Mouse (Mus musculus): ENCODE measurements around the gene Acvr1b. TPM values are rescaled to one million over a fixed set of nuclear protein-coding genes. Genes with fewer than 3 reads are reported as not detected.

Acvr1b gene
- polyA plus RNA-seq, 1 experiment, result 75.3 TPM

DNA sequence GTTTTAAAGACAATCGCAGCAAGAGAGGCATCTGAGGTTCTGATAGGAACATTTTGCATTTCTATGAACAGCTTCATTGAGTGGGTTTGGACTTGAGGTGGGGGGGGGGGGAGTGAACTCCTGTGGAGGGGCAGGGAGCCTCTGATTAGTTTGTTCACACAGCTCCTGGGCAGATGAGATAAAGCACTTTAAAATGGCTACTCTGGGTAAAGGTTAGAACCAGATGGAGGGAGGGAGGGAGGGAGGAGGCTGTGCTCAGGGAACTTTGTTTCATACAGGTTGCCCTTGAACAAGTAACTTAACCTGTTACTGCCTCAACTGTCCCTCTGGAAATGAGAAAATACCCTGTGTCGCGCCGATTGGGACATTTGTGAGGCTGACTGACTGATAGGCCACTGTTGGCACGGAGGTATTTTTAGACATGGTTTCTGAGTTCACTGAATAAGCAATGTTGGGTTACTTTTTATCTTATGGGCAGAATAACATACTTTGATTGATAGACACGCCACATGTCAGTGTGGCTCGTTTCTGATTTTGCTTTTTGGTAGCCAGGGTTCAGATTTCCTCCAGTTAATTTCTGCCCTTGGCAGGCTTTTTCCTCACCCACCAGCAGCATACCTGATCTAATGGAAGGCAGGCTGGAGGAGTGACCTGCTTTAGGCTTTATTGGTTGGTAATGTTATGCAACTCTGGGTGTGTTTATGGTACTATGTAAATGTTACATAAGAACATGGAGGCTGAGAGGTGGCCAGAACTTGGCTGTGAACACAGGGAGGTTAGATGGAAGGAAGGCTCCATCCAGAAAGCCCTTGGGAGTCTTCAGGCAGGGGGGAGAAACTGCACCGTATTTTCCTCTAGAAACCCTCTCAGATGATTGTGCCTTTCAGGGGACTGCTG, 3.2 kb downstream of the Acvr1b start:
- no peak for DNase-seq (ENCODE audit: low read depth)
- TF ChIP-seq CTCF (IDR thresholded peaks at IDR 0.05; ENCODE audit: borderline replicate concordance, extremely low read depth, insufficient read depth, insufficient read length) (no peak), POLR2A (IDR thresholded peaks at IDR 0.05; ENCODE audit: borderline replicate concordance, extremely low read depth, insufficient read depth, insufficient read length, poor library complexity, severe bottlenecking) (no peak)

DNA sequence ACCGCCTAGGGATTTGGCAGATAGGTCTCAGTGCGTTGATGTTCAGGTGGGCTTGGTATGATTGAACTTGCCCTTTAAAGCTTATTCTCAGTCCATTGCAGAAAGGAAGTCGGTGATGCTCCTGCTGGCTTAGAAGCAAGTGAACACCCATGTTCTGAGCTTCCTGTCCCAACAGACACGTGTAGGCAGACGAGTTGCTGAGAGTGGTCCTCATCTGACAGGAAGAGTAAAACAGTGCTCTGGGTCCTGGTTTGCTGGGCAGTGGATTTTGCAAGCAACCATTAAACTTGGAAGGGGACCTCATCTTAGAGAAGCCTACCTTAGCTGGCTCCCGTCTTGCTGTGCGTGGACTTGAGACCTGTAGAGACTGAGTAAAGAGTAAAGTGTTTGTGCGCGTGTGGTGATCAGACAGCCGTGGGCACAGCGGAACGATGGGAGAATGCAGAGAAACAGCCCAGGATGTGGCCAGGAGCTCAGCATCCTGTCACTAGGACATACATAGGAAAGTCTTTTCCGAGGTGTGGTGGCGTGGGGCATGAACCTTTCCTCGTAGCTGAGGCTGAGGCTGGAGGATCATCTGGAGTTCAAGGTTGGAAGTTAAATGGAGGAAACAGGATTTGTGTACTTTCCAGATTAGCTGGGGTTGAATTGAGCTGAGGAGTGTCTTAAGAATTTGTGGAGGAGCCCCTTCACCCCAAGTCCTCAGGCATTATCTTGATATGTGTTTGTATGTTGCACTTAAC, 6.7 kb downstream of the Acvr1b start:
- DNase-seq (ENCODE audit: low read depth), result no peak
- TF ChIP-seq POLR2A (IDR thresholded peaks at IDR 0.05; ENCODE audit: borderline replicate concordance, extremely low read depth, insufficient read depth, insufficient read length, poor library complexity, severe bottlenecking), result no peak
- no peak for TF ChIP-seq CTCF (IDR thresholded peaks at IDR 0.05; ENCODE audit: borderline replicate concordance, extremely low read depth, insufficient read depth, insufficient read length)

DNA sequence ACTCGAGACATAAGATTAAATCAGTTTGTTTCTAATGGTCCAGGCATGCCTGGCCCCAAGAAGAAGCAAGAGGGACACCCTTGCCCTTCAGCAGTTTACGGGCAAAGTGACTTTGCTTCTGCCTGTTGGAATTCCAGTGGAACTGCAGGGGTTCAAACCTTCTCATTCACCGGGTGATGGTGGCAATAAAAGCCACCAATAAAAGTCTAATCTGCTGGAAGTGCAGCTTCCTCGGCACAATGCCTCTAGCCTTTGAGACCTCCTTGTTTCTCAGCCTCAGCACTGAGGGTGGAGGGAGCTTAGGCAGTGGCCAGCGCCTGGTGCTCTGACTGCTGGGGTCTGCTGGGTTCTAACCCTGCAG, 7.2 kb downstream of the Acvr1b start:
- TF ChIP-seq CTCF (IDR thresholded peaks at IDR 0.05; ENCODE audit: borderline replicate concordance, extremely low read depth, insufficient read depth, insufficient read length) (no peak), POLR2A (IDR thresholded peaks at IDR 0.05; ENCODE audit: borderline replicate concordance, extremely low read depth, insufficient read depth, insufficient read length, poor library complexity, severe bottlenecking) (no peak)
- no peak for DNase-seq (ENCODE audit: low read depth)

DNA sequence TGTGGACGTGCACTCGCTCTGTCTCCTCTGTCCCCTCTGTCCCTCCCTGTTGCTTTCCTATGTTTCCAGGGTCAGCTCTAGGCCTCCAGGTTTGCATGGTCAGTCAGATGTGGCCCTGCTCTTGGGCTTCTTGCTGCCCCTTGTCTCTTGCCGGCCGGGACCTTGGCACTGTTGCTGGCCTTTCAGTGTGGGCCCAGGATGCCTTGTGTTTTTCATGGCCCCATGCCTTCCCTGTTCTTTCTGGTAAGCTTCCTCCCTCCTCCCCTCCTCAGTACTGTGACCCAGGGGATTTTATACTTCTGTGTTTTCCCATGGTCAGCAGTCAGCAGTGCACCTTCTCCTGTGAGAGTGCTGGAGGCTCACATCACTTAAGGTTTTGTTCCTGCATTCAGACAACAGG, 7.6 kb downstream of the Acvr1b start:
- DNase-seq (ENCODE audit: low read depth), result no peak
- no peak for TF ChIP-seq CTCF (IDR thresholded peaks at IDR 0.05; ENCODE audit: borderline replicate concordance, extremely low read depth, insufficient read depth, insufficient read length)
- TF ChIP-seq POLR2A (IDR thresholded peaks at IDR 0.05; ENCODE audit: borderline replicate concordance, extremely low read depth, insufficient read depth, insufficient read length, poor library complexity, severe bottlenecking), result no peak

DNA sequence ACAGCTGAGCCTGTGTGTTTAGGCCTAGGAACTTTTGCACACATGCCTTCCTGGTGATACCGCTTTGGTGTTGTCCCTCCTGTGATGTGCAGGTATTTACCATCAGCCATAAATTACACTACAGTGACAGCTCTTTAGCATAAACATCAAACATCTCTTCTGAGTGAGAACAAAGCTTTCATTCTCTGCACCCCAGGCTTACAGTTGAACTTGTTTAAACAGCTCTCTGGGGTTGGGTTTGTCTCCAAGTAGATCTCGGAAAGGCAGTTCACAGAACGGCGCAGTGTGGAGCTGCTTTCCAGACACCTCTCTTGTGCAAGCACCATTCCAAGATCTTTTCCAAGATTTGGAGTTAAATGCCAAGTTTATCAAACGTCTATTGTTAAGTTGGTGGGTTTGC, 8.8 kb downstream of the Acvr1b start:
- peak; percentile 34 for DNase-seq (ENCODE audit: low read depth)
- TF ChIP-seq CTCF (IDR thresholded peaks at IDR 0.05; ENCODE audit: borderline replicate concordance, extremely low read depth, insufficient read depth, insufficient read length) (no peak), POLR2A (IDR thresholded peaks at IDR 0.05; ENCODE audit: borderline replicate concordance, extremely low read depth, insufficient read depth, insufficient read length, poor library complexity, severe bottlenecking) (no peak)

DNA sequence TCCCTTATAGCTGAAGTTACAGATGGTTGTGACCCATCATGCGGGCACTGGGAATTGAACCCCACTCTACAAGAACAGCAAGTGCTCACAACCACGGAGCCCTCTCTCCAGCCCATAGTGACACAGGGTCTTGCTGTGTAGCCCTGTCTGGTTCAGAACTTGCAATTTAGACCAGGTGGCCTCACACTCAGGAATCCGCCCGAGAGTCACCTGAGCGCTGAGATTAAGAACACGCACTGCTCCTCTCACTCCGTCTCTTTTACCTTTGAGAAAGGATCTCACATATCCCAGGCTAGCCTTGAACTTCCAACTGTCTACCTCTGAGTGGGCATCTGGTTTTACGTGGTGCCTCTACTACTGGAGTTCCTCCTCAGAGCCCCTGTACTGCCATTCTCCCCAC, 10.4 kb downstream of the Acvr1b start:
- DNase-seq (ENCODE audit: low read depth), result no peak
- TF ChIP-seq POLR2A (IDR thresholded peaks at IDR 0.05; ENCODE audit: borderline replicate concordance, extremely low read depth, insufficient read depth, insufficient read length, poor library complexity, severe bottlenecking), result no peak
- TF ChIP-seq CTCF (IDR thresholded peaks at IDR 0.05; ENCODE audit: borderline replicate concordance, extremely low read depth, insufficient read depth, insufficient read length), result no peak

DNA sequence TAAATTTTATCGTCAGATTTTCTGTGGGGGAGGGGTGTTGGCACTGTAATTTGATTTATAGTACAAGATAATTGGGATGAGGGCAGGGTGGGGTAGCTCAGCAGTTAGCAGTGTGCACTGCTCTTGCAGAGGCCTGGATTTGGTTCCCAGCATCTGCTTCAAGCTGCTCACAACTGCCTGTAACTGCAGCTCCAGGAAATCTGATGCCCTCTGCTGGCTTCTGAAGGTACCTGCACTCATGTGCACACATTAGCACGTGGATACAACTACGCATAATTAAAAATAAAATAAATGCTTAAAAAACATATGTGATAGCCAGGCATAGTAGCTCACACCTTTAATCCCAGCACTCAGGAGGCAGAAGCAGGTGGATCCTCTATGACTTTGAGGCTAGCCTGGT, 11.7 kb downstream of the Acvr1b start:
- no peak for DNase-seq (ENCODE audit: low read depth)
- TF ChIP-seq POLR2A (IDR thresholded peaks at IDR 0.05; ENCODE audit: borderline replicate concordance, extremely low read depth, insufficient read depth, insufficient read length, poor library complexity, severe bottlenecking) (no peak), CTCF (IDR thresholded peaks at IDR 0.05; ENCODE audit: borderline replicate concordance, extremely low read depth, insufficient read depth, insufficient read length) (peak; percentile 20; the same call in 1 of the 2 replicates)

DNA sequence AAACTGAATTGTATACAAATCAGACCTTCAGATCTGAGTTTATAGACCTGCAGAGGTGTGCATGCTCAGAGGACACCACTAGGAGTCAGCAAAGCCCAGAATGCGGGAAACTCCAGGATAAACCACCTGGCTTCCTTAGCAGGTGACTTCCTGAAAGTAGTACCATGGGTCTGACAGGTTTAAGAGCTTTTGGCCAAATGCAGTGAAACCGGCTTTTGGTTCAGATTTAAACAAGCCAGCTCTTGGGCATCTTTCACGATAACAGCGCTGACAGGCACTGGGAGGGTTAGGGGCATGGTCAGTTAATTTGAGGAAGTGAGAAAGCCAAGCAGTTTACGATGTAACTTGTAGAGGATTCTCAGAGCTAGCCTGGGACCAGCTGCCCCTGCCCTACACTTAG, 14.0 kb downstream of the Acvr1b start:
- TF ChIP-seq CTCF (IDR thresholded peaks at IDR 0.05; ENCODE audit: borderline replicate concordance, extremely low read depth, insufficient read depth, insufficient read length) (peak; percentile 11; the same call in 1 of the 2 replicates), POLR2A (IDR thresholded peaks at IDR 0.05; ENCODE audit: borderline replicate concordance, extremely low read depth, insufficient read depth, insufficient read length, poor library complexity, severe bottlenecking) (no peak)
- no peak for DNase-seq (ENCODE audit: low read depth)

DNA sequence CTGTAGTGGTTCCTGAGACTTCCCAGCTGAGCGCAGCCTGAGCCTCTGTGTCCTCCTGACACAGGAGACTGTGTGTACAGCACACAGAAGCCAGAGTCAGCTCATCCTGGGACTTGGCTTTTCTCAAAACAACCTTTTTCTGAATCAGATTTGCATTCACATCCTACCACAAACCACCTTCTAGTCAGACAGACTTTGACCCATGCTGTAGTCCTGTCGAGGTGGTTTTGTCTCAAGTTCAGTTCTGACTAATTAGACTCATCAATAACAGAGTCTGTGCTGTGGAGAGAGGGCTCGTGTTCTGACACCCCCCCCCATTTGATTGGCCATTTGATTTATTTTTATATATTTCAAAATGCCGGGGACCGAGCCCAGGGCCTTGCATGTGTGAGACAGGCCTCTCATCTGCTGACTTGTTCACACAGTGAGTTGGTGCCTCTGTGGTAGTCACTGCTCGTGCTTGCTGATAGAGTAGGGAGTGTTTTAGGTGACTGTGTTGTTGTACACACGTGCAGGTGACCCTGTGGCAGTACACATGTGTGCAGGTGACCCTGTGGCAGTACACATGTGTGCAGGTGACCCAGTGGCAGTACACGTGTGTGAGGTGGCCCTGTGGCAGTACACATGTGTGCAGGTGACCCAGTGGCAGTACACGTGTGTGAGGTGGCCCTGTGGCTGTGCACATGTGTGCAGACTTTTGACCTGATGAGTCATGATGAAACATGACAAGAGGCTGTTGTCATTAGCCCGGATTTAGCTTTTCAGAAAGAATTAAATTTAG, 16.3 kb downstream of the Acvr1b start:
- TF ChIP-seq CTCF (IDR thresholded peaks at IDR 0.05; ENCODE audit: borderline replicate concordance, extremely low read depth, insufficient read depth, insufficient read length), result no peak
- no peak for TF ChIP-seq POLR2A (IDR thresholded peaks at IDR 0.05; ENCODE audit: borderline replicate concordance, extremely low read depth, insufficient read depth, insufficient read length, poor library complexity, severe bottlenecking)
- DNase-seq (ENCODE audit: low read depth), result no peak

DNA sequence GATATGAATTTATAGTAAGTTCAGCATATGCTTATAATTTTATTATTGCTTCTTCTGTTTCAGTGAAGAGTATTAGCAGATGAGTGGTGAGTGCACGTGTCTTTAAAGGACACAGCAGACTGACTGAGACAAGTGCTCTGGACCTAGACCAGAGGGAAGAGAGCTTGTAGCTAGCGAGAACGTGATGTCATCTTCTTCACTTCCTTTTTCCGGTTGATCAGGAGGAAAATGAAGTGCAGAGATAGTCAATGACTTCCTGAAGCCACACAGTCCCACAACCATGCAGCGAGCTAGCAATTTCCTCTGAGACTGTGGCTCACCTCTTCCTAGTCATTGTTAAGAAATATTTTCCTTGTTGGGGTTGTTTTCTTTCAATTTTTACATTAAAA, 16.9 kb downstream of the Acvr1b start:
- DNase-seq (ENCODE audit: low read depth), result no peak
- no peak for TF ChIP-seq POLR2A (IDR thresholded peaks at IDR 0.05; ENCODE audit: borderline replicate concordance, extremely low read depth, insufficient read depth, insufficient read length, poor library complexity, severe bottlenecking)
- TF ChIP-seq CTCF (IDR thresholded peaks at IDR 0.05; ENCODE audit: borderline replicate concordance, extremely low read depth, insufficient read depth, insufficient read length), result no peak
